Mouse (Mus musculus) G1E (cell line): ENCODE results near the gene Nox3.

Experiments
- CTCF ChIP-seq: IDR thresholded peaks from 2 replicates; pipeline ENCODE4 v1.5.1; 2012; ENCODE audit warnings: low read depth, low read length, inconsistent platforms, mixed read lengths
- GATA1 ChIP-seq: IDR thresholded peaks from 2 replicates; pipeline ENCODE4 v1.6.1; 2012; ENCODE audit warnings: borderline replicate concordance, low read length, inconsistent platforms, mixed read lengths
- GATA2 ChIP-seq: IDR thresholded peaks from 2 replicates; pipeline ENCODE4 v1.6.1; 2012; ENCODE audit warnings: low read depth, low read length, inconsistent platforms, borderline replicate concordance
- TAL1 ChIP-seq: conservative IDR thresholded peaks from 2 replicates; pipeline ENCODE4 v1.6.1; 2012; ENCODE audit warnings: low read depth, low read length, inconsistent platforms, mixed read lengths

- TF ChIP-seq GATA1: no peak
- TF ChIP-seq CTCF: no peak
- TF ChIP-seq TAL1: no peak
- TF ChIP-seq GATA2: no peak
Observed at GRCm38 (mm10) chr17:3610307-3610754, 85.7 kb downstream of the Nox3 start.
